Mouse (Mus musculus) G1E (cell line): ENCODE measurements around the gene Ankrd26.

Source experiments
- CTCF ChIP-seq: IDR thresholded peaks from 2 replicates; pipeline ENCODE4 v1.5.1; 2012; ENCODE audit warnings: low read depth, low read length, inconsistent platforms, mixed read lengths
- GATA1 ChIP-seq: IDR thresholded peaks from 2 replicates; pipeline ENCODE4 v1.6.1; 2012; ENCODE audit warnings: borderline replicate concordance, low read length, inconsistent platforms, mixed read lengths
- GATA2 ChIP-seq: IDR thresholded peaks from 2 replicates; pipeline ENCODE4 v1.6.1; 2012; ENCODE audit warnings: low read depth, low read length, inconsistent platforms, borderline replicate concordance
- POLR2AphosphoS5 ChIP-seq: IDR thresholded peaks from 2 replicates; pipeline ENCODE4 v1.6.1; 2012; ENCODE audit warnings: low read depth, low read length, inconsistent platforms; ENCODE audit not compliant: insufficient replicate concordance
- TAL1 ChIP-seq: conservative IDR thresholded peaks from 2 replicates; pipeline ENCODE4 v1.6.1; 2012; ENCODE audit warnings: low read depth, low read length, inconsistent platforms, mixed read lengths

DNA sequence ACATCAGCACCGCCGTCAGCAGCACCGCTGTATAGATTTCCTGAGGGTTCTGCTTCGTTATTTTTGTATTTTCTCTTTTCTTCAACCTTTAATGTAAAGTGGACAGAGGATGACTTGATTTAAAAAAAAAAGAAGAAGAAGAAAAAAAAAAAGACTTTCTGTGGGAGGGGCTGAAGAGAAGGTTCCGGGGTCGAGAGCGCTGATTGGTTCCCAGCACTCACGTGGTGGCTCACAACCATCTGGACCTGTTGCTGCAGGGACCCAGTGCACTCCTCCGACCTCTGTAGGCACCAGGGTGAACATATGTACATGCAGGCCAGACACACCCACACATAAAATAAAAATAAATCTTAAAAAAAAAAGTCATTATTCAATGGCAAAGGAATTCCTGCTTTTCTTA, 28.6 kb downstream of the Ankrd26 start:
- TF ChIP-seq GATA1: no peak
- TF ChIP-seq CTCF: no peak
- TF ChIP-seq TAL1: no peak
- TF ChIP-seq POLR2AphosphoS5: no peak
- no peak for TF ChIP-seq GATA2
